Mouse (Mus musculus): ENCODE data around the gene 6430628N08Rik.

Gene 6430628N08Rik

DNA sequence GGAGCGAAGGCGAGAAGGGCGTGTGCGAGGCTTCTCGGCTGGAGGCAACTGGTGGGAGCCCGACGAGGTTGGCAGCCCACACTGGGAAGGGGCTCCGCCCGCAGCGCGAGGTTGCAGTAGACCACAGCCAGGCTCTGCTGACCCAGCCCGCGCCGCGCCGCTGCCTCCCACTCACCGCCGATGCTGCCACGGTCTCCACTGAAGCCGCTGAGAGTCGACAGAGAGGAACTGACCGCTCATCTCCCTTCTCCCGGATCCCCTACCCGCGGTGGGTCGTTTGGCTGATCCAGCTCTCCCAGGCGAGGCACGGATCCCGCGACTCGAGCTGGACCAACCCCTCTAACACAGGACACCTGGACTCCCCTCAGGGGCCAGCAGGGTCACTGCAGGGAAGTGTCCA is at the start of gene 6430628N08Rik:
Gene 6430628N08Rik, plus strand, starts transcription at position 113 of the 400 bp plus-strand sequence.
- in situ Hi-C loops (cut with MboI, MseI): no loop called here

- in situ Hi-C loops (cut with MboI, MseI): no loop called here
These were observed 49.6 kb upstream of the 6430628N08Rik start for GRCm38 (mm10) chr4:115840842-115841241.

DNA sequence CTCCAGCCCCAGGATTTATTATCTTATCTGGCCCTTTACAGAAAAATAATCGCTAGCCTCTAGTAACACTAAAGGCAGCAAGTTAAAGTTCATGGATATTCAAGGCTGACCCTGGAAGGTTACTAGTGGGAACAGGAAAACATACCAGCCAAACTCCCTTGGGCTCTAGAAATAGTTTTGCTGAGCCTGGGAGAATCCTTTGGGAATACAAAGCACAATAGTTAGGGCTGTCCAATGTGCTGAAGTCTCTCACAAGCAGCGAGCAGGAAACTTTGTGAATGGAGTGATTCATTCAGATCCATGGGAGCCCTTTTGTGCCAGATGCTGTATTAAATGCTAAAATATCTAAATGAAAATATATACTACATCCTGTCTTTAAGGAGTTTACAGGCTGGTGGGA is 43.8 kb upstream of the 6430628N08Rik start:
- in situ Hi-C loops (cut with MboI, MseI): no loop called here

DNA sequence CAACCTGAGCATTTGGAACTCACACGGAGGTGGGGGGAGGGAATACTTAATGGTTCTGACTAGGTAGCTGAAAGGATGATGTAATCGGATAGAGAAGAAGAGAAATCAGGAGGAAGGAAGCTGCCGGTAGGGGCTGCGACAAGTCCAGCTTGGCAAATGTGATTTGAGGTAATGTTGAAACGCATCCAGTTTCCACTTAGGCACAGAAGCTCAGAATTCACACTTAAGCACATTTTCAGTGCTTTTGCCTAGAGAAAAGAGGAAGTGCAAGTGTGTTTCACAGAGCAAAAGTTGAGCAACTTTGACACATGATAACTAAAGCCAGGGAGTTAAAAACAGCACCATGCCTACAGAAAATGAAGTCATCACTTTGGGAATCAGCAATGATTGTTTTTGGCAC is 43.1 kb upstream of the 6430628N08Rik start:
- in situ Hi-C loops (cut with MboI, MseI): no loop called here

- in situ Hi-C loops (cut with MboI, MseI): no loop called here
These were observed 42.4 kb upstream of the 6430628N08Rik start for GRCm38 (mm10) chr4:115848083-115848482.

- in situ Hi-C loops (cut with MboI, MseI): no loop called here
These were observed 41.3 kb upstream of the 6430628N08Rik start for GRCm38 (mm10) chr4:115848990-115849677.

DNA sequence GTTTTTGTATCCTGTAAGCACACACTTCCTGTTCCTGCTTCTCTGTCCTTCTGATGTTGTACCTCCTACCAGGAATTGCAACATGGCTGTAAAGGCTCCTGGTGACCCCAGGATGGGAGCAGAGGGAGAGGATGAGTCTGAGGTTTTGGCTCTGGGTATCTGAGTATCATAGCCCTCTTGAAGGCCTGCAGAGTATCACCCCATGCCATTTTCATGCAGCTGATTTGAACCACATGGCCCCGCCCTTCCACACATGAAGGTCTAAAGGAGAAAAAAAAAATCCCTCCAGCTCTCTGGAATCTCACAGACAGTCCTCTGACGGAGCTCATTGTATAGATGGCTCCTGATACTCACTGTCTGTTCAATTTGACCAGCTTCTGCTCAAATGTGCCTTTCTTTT is 40.4 kb upstream of the 6430628N08Rik start:
- in situ Hi-C loops (cut with MboI, MseI): no loop called here

DNA sequence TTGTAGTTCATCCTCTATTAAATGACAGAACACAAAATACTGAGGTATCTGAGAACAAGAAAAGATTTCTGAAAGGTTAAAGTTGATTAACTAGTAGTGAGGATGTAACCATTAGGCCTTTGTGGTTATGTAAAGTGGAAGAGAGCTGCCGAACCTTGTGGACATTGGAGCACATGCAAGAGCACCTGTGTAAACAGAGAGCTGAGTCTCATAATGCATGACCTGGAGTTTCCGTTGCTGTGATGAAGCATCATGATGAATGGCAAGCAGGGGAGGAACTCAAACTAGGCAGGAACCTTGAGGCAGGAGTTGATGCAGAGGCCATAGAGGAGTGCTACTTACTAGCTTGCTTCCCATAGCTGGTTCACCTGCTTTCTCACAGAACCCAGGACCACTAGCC is 39.8 kb upstream of the 6430628N08Rik start:
- in situ Hi-C loops (cut with MboI, MseI): no loop called here

GRCm38 (mm10) chr4:115851569-115851968 is 38.9 kb upstream of the 6430628N08Rik start:
- in situ Hi-C loops (cut with MboI, MseI): no loop called here

- in situ Hi-C loops (cut with MboI, MseI): no loop called here
These were observed 35.4 kb upstream of the 6430628N08Rik start for GRCm38 (mm10) chr4:115855100-115855499.

DNA sequence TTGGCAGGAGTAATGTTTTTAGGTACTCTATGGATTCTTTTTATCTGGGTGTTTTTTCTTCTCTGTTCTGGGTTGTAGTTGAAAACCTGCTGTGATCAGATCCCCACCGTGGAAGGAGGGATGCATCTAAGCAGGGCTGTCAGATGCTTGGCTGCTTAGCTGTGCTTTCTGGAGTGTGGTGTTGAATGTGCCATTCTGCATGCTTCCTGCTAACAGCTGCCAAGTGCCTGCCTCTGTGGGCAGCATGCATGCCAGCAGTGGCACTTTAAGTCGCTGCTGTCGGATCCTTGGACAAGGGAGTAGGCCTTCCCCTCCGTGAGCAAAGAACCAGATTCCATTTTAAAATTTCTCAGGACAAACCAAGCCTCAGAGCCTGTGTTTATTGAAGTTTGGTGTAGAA is 34.9 kb upstream of the 6430628N08Rik start:
- in situ Hi-C loops (cut with MboI, MseI): no loop called here

GRCm38 (mm10) chr4:115856282-115856681 is 34.2 kb upstream of the 6430628N08Rik start:
- in situ Hi-C loops (cut with MboI, MseI): no loop called here

DNA sequence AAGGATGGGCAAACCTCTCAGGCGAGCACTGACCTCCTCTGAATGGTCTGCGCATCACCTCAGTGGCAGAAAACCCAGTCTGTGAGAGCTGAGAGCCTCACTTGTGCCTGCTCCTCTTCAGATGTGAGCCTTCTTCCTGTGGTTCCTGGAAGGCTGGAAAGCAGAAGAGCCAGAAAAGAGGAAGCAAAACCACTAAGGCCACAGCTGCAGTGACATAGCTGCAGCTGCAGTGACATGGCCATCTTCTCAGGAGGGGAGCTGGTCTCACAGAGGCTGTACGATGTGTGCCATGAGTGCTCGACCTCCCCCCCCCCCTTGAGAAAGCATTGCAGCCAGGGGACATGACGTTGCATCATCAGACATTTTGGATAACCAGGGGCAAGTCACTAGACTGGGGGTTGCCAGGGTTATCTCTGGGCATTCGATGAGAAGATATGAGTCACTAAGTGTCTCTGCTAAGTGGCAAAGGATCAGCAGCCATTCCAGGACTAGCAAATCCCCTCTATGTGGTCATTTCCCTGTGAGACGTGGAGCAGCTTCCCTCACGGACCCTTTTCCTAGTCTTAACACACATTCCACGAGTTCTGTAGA is 33.1 kb upstream of the 6430628N08Rik start:
- in situ Hi-C loops (cut with MboI, MseI): no loop called here

DNA sequence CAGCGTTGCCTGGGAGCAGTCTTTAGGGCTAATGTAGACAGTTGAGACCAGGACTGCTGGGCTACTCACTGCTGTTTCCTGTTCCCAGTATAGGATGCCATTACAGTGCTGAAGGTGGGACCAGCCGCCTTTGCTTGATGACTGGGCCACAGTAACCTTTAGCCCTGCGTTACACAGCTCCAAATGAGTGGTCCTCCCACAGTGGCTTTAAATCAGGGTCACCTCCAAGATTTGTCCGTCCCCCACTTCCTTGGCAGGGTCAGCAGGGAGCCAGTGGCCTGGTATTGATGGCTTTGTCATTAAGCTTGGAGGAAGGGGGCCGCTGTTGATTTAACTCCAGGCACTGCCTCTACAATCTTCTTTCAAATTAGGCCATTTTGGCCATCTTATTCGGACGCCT is 27.1 kb upstream of the 6430628N08Rik start:
- in situ Hi-C loops (cut with MboI, MseI): no loop called here

DNA sequence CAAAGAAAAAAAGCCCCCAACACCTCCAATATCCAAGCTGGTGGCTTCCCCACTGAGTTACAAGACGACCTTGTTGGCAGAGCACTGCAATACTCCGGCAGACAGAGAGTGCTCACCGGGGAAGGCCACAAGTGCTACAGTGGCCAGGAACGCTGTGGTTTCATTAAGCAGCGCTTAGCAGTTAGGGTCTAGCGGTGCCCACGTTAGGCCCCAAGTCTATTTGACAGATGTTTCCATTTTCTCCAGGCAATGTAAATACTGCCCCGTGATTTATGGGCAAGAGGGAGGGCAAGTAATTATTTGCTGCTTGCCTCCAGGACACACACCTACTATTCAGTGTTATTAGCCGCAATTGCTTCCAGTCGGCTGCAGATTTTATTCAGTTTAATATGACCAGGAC is 26.6 kb upstream of the 6430628N08Rik start:
- in situ Hi-C loops (cut with MboI, MseI): no loop called here

DNA sequence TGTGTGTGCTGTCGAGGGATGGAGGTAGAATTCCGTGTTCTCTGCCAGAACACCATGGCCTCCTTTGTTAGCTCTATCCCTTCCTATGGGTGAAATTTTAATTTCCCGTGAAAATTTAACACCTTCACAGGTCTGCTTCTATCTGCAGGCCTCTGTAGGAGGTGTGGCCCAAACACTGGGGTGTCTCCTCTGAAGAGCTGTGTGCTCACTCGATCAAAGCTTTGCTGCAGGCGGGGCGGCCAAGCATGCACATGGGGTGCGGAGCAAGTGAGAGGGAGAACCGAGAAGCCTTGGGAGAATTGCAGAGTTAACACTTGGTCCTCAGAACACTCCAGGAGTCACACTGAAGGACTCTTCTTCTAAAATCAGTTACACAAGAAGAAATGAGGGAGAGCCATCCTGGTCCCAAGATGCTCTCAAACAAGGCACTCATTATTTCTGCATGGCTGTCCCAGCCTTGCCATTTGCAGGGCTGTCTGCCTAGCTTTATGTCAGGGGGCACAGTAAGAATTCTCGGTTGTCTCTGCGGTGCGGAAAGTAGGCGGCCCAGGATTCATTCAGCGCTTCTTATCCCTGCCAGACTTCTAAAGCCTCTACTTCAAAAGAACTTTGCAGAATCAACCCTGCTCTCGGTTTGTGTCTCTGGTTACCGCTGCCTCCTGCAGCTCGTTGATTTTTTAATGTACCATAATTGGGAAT is 20.8 kb upstream of the 6430628N08Rik start:
- in situ Hi-C loops (cut with MboI, MseI): no loop called here

DNA sequence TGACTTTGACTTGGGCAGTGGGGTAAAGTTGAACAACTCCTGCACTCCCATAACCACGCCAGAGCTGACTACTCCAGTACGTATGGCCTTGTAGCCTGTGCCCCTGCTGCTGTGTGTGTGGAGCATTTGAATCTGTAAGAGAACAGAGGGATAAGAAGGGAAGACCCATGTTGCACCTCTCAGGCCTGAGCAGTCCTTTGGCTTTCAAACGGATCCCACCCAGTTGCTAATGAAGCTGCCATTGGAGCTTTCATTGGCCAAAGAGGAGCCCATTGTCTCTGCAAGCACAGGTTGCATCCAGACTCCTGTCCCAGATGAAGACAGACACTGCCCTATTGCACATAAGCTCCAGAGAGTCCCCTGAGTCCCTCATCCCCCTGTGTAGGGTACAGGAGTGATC is 17.2 kb upstream of the 6430628N08Rik start:
- in situ Hi-C loops (cut with MboI, MseI): no loop called here

DNA sequence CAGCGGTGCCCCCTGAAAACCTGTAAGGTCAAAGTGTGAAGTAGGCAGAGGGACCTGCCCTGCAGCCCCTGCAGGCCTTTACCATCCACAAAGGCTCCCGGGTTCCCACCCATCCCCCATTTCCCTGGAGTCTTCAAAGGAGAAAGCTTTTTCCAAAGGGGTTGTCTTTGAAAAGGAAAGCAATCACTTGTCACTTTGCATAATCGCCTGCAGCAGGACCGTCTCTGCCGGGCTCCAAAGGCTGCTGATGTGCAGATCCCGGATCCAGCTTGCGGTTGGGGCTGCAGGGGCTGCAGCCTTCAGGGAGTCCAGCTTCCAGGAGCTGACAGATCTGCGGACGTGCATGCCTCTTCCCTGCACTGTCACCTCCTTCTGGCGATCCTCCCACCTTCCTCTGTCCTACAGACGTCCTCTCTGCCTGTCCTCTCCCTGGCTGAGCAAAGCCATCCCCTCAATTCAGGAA is 12.2 kb upstream of the 6430628N08Rik start:
- in situ Hi-C loops (cut with MboI, MseI): no loop called here

- in situ Hi-C loops (cut with MboI, MseI): no loop called here
These were observed 11.6 kb upstream of the 6430628N08Rik start for GRCm38 (mm10) chr4:115878828-115879227.

GRCm38 (mm10) chr4:115881183-115881582 is 9.3 kb upstream of the 6430628N08Rik start:
- in situ Hi-C loops (cut with MboI, MseI): no loop called here

DNA sequence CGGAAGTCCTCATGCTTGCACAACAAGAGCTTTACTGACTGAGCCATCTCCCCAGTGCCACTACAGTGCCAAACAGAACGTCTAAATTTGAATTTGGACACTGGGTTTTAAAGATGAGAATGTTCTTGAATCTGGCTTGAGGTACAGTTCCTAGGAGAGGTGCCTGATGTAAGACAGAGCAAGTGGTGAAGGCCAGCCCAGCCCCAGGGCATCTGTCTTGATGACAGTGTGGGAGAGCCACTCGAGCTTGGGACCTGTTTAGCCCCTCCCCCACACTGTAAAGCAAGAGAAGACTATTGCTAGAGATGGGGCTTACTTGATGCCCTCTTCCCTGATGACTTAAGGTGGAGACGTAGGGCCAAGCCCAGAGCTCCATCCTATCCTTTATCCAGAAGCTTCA is 8.3 kb upstream of the 6430628N08Rik start:
- in situ Hi-C loops (cut with MboI, MseI): no loop called here

GRCm38 (mm10) chr4:115884022-115884421 is 6.4 kb upstream of the 6430628N08Rik start, which contains the start of gene Kncn:
Gene Kncn (plus strand): TSS chr4:115884400.
- in situ Hi-C loops (cut with MboI, MseI): no loop called here

DNA sequence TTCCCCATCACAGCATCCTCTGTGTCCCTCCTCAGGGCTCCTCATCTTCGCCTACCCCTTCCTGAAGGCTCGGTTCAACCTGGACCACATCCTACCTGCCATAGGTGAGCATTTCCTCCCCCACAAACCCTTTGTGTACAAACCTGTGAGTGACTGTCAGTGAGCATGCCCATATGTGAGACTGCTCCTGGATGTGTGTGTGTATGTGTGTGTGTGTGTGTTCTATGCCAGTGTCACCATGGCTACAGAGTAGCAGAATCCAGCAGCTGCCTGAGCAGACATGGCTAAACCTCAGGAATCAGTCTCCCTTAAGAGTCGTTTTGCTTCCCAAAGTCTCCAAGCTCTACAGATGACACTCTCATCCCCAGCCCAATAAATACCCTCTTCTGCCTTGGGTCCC is 4.6 kb upstream of the 6430628N08Rik start:
- in situ Hi-C loops (cut with MboI, MseI): no loop called here
